Mouse (Mus musculus): ENCODE measurements around the gene Tmem231.

The Tmem231 gene

DNA sequence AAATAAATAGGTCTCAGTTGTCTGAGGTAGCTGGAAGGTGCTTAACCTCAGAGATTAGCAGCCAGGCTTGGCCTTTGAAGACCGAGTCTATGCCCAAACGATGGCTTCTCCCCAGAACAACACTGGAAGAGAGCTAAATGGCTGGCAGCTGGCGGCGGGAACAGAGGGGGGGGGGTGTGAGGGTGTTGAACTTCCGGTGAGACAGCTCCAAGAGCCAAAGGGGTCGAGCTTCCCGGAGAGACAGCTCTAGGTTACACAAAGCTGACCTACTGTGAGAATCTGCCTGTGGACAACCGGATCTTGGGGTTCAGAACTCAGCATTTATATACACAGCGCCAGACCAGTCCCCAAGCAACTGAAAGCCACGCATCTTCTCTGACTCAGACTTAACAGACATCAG is 35.1 kb downstream of the Tmem231 start:
- no peak for DNase-seq

DNA sequence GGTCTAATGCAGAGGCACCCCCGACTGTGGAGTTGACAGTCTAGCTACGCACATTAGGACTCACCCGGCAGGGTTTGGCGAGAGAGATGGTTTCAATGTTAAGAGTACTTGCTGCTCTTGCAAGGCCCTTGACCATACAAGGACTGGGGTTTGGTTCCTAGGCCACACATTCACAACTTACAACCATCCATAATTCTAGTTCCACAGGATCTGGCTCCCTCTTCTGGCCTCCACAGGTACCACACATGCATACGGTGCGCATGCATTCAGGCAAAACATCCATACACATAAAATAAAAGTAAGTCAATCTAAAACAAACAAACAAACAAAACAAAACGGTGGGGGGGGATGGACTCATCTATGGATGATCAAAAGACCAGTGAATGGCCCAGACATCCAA is 38.7 kb downstream of the Tmem231 start:
- DNase-seq = no peak

DNA sequence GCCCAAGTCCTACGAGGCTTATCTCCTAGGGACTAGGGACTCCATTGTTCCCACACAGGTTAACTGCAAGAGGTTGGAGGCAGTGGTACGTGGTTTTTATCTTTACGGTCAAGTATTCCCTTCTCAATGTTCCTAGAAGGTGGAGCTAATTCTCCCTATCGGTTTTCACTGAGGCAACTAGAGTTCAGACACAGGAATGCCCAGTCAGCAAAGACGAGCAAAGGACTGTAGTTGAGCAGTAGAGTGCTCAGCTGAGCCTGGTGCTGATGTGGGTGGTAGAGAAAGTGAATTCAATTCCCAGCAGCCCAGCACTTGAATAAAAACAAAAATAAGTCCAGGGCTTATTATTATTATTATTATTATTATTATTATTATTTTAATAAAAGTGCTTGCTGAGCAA is 41.1 kb downstream of the Tmem231 start:
- DNase-seq = no peak

DNA sequence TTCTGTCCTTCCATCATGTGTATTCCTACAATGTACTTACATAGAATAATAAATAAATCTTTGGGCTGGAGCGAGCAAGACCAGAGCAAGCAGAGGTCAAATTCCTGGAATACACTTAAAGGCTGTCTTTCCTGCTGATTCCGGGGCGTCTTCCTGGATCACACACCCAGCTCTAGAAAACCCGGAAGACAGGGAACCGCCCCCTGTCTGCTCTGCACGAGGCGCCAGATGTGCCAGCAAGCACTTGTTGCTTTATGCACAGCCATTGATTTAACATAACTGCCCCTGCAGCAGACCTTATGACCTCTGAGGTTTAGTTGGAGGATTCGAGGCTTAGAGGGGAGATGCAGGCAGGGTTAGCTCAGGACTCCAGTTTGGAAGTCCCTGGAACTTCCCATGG is 41.7 kb downstream of the Tmem231 start:
- no peak for DNase-seq

DNA sequence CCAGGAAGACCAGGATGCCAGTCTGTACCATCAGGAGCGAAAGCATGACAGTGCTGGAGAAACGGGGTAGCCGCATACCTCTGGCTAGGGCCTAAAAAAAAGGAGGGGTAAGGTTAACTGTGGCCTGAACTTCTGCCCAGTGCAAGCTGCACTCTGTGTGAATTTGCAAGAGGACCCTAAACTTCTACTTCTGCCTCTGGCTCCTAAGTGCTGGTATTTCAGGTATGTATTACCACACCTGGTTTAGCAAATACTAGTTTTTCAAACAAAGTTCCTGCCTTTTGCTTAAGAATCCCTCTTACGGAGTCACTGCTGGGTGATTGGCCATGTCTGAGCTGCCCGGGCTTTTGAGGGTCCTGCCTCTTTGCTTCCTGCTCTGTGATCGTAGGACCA is 42.8 kb downstream of the Tmem231 start:
- no peak for DNase-seq

DNA sequence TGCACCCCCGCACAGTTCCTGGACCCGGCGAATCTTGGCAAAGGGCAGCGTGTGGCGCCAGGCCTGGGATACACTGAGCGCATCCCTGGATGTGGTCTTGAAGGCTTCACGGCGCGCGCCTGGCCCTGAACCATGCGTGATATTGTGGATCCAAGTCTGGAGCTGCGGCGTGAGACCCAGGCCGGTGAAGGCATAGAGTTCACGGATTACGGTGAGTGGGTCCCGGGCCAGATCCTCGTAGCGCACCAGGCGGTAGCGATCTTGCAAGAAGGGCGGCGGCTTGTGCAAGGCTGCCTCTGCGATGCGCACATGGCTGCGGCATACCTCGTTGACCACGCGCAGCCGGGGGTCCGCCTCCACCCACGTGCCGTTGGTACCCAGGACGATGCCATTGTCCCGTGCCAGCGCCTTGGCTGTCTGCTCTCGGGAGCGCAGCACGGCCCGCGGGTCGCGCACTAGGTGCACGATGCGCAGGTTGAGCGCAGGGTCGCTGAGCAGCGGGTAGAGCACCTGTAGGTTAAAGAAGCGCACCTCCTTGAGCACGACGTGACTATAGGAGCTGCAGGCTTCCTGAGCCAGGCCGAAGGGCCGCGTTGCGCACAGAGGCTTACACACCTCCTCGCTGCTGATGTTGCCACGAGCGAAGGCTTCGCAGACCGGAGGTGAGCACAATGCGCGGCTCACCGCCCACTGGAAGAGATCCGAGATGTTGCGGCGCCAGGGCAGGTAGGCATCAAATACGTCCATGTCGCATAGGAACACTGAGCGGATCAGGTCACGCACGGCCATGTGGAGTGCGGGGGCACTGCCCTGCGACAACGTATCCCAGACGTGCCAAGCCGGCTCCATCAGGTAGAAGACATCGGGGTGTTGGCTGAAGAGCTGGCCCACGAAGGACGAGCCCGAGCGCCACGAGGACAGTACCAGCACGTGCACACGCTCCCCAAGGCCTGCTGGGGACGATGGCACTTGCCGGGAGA is 43.5 kb downstream of the Tmem231 start:
- no peak for DNase-seq

DNA sequence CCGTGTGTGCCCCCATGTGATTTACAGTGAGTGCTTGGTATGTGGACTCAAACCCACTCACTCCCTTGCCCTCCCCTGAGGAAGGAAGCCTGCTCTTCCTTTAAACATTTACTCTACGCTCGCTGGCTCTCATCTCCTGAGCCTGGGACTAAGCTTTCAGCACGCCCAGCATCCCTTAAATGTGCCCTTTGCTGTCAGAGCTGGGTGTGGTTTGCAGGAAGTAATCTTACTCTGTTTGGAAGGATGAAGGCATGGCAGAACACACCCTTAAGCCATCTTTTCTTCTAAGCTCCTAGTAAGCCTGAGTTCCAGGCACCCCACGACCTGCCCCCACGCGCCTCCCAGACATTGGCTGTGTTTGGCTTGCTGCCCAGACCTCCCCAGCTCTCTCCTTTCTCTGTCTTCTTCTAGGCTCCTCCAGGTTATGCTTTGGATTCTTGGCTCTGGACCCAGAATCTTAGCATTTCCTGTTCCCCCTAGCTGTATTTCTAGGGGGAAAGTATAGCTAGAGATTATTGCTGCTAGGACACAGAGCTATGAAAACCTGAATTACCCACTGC is 45.5 kb downstream of the Tmem231 start:
- peak; percentile 66 for DNase-seq

DNA sequence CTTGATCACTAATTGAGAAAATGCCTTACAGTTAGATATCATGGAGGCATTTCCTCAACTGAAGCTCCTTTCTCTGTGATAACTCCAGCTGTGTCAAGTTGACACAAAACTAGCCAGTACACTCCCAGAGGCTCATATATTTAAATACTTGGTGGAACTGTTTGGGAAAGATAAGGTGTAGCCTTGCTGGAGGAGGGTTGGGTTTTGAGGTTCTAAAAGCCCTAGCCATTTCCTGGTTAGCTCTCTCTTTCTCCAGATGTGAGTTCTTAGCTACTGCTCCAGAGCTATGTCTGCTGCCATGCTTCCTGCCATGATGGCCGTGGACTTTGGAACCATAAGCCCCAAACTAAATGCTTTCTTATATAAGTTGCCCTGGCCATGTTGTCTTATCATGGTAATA is 46.2 kb downstream of the Tmem231 start:
- no peak for DNase-seq

DNA sequence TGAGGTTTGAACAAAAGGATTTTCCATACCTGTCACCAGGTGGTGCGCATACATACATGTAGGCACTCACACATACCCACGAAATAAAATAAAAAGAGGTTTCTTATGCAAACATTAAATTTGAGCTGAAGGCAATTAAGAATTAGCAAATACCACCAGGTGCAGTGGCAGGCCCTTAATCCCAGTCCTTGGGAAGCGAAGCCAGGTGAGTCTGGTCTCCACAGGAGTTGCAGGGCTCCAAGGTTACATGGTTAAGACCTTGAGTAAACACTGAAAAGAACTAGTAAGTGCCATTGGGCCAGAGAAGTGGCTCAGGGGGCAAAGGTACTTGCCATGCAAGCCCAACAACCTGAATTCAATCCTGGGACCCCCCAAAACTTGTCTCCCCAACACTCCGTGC is 50.1 kb downstream of the Tmem231 start:
- DNase-seq = no peak

DNA sequence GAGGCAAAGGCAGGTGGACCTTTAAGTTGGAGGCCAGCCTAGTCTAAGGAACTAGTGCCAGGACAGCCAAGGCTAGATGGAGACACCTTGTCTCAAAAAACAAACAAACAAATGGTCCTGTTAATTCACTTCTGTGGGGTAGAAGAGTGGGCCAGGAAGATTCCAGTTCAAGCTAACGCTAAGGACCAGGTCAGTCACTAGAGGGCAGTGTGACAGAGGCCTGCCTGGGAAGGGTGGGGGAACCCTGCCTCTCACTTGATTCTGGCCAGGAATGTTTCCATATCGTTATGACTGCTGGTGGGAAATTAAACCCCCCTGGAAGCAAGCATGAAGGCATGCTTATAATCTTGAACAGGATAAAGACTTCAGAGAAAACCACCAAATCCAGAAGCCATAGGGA is 52.1 kb downstream of the Tmem231 start:
- peak; percentile 75 for DNase-seq

DNA sequence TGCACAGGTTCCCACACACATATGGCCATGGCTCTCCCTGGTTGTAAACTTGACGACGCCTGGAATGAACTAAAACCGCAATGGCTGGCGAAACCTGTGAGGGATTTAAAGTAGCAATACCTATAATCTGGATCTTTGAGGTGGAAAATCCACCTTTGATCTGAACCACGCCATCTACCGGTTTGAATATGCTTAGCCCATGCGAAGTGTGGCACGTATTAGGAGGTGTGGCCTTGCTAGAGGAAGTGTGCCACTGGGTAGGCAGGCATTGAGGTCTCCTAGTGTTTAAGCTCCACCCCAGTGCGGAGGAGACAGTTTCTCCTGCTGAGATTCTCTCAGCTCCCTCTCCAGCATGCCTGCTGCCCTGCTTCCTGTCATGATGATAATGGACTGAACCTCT is 56.0 kb downstream of the Tmem231 start:
- no peak for DNase-seq

DNA sequence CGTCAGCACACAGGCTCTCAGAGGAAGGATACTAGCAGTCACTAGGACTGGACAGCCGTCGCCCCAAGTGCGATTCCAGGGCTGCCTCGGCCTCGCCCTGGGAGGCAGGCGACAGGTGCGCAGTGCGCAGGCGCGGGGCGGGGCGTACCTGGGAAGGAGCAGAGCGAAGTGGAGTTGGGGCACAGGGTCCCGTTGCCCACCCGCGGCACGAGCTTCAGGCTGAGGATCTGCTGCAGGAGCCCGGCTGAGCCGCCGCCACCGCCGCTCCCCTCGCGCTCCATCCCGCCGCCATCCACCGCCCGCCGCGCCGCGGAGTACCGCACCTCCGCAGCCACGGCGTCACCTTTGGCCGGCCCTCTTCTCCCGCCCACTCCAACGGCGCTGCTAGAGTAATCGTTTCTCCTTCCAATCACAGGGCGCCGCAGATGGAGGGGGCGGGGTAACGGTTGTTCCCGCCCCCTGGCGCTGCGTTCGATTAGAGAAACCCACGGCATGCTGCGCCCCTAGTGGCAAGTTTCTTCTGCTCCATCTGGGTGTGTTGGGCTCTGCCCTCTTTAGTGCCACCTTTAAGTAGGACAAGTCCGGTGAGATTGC is 57.2 kb downstream of the Tmem231 start, which contains the start of gene Tmem170:
Gene Tmem170 (minus strand): TSS at position 396 of the 594 bp plus-strand sequence.
- DNase-seq = peak; percentile 98

DNA sequence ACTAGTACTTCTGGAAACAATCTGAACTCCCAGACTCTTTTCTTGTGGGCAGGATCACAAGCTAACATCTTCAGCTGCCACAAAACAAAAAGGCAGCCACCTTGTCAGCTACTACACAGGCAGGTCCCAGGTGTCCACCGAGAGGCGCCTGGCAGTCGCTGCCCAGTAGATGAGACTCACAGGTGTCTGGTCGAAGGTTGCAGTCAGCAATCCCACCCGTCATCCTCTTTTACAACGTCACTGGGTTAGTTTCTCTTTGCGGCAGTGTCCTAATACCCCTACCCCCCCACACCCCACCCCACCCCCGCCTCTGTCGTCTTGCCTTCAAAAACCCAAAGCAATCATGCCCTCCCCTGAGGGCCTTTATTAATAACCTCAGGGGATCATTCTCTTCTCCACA is 57.9 kb downstream of the Tmem231 start:
- DNase-seq = no peak

DNA sequence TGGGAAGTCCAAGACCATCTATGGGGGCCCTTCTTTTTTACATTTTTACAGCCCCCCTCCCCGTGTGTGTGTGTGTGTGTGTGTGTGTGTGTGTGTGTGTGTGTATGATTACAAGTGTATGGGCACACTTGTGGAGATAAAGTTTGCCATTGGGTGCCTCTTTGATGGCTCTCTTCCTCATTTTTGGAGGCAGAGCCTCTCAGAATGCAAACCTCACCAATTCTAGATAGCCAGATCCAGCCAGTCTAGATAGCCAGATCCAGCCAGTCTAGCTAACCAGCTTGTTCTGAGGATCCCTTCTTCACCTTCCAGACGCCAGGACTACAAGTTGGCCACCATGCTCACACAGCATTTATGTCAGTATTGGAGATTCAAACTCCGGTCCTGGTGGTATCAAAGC is 62.4 kb downstream of the Tmem231 start:
- DNase-seq = no peak

DNA sequence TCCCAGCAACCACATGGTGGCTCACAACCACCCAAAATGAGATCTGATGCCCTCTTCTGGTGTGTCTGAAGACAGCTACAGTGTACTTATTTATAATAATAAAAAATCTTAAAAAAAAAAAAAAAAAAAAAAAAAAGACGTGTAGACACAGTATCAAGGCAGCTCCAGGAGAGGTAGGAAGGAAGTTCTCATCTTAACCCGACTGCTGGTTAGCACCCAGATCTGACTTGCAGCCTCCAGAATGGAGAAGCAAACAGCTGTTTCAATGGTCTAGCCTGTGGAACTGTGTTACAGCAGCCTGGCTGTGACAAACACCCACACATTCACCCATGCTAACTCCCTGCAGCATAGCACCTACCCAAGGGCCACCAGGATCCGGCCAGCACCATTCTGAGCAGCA is 63.3 kb downstream of the Tmem231 start:
- DNase-seq = no peak

DNA sequence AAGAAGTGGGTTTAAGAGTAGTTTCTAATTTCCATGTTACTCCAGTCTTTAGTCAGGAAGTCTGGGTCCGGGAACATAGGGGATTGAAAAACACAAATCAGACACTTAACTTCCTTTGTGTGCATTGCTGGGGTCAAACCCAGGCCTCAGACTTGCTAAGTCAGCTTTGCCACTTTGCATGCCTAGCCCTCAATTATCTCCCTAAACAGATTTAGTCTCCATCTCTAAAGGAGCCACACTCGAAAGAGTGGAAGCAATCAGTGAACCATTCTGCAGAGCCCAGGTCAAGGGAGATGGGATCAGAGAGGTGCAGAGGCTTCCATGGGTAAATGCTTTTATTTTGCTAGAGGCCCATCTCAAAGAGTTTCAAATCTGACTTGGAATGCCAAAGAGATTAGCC is 65.0 kb downstream of the Tmem231 start:
- no peak for DNase-seq

DNA sequence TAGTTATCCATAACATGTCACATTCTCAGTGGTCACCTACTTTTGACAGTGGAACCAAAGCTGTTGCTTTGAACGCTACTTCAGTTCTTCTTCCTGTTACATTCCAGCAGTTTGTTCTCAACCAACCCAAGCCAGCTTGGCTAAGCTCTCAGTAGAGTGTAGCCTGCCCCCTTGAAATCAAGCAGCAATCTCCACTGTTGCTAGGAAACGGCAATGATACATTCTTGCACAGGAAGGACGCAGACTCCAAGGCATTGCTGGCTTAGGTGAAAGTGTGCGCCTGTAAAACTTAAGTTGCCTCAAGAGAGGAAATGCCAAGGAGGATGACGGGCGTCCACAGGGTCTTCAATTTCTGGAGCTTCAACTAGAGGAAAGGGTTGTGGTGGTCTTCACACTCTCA is 67.8 kb downstream of the Tmem231 start:
- DNase-seq = no peak

DNA sequence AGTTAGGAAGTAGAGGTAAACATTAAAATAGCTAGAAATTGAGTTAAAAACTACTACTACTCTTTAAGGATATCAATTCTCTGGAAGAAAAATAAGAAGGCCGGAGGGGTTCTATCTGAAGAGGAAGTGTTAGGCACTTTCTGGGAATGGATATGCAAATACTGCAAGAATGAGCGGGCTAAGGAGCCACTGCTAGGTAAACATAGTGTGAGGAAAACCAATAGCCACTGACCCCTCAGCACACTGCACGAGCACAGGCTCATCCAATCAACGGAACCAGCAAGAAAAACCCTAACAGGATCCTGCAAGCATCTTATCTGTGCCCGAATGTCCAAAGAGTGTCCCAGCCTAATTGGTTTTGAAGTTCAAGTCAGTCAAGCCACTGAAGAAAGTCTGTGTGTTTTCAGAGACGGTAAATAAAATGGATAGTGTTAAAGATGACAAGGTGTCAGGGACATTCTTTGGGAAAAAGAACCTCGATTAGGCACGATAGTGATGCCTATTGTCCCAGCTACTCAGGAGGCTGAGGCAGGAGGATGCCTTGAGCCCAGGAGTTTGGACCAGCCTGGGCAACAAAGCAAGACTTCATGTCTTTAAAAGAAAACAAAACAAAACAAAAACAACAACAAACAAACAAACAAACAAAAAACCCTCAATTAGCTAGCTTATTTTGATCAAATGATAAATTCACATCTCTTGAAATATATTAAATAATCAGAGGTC is 68.4 kb downstream of the Tmem231 start:
- no peak for DNase-seq

DNA sequence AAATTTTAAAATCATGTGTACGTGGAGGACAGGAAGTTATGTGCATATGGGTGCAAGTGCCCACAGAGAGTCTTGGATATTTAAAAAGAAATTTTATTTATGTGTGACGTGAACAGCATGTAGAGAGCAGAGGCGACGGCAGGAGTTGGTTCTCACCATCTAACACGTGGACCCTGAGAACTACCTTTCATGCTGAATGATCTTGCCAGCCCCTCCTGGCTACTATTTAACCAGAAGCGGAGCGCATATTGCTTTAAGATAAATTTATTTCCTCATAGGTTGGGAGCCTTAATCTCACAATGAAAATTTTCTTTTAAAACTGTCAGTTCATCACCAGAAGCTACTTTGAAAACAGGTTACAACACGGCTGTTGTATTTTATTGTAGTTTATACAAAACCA is 69.0 kb downstream of the Tmem231 start:
- no peak for DNase-seq

DNA sequence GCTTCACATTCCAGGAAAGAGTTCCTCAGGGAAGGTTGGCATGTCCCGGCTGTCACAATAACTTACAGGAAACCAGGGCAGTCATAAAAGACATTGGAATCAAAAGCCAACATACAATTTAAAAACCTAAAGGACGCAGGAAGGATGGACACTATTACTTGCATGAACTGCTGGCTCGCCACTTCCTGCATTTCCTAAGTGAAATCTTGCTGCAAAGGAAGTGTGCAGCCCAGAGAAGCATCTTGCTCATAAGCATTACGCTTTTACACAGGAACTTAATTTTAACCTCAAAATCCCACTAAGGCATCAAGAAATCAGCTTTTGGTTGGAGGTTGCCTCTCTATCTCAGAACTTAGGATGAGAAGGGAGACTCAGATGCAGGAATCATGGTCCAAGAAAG is 70.4 kb downstream of the Tmem231 start:
- peak; percentile 15 for DNase-seq
